Mouse (Mus musculus): ENCODE data around the gene Pgc.

Gene Pgc
- long read RNA-seq, experiment 1, result 0 reads
- long read RNA-seq, experiment 2, result 0 reads

- intact Hi-C loops (cut with DNase I), result no loop called here
Observed at GRCm38 (mm10) chr17:47726566-47726965, at the start of gene Pgc. Pgc (plus strand) TSS chr17:47726842.

DNA sequence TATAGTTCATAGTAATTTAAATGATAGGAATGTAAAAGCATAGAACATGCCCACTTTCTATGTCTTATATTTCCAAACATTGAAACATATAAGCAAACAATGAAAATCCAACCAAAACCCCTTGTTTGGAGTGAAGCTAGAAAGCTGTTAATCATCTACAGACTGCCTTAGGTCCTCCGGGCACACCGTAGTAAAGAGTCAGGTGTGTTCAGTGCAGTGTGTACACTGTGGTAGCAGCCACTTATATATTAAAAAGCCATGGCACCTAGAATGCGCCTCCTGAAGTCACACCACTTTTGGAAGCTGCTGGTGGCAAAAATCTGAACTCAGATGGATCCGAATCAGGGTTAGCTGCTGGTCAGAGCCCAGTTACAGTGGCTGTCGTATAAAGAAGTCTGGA, 48.4 kb upstream of the Pgc start:
- intact Hi-C loops (cut with DNase I), result loop anchor here (10.0 kb wide), 2 partner anchors 203 to 273 kb away; partner anchors contain the start of gene Guca1a

DNA sequence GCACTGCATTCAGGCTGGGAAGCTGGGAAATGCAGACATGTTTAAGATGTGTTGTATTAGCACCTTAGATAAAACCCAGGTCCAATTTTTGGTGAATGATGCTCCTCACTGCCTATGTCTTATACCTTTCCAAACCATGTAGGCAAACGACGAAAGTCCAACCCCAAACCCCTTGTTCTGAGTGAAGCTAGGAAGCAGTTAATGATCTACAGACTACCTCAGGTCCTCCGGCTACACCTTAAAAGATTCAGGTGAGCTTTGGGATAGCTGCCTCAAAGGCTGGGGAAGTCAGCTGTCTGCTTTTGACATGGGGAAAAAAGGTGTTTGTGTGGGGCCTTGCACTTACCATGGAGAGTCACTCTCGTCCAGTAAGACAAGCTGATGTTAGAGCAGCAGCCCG, 47.9 kb upstream of the Pgc start:
- intact Hi-C loops (cut with DNase I), result loop anchor here (10.0 kb wide), 2 partner anchors 204 to 274 kb away; partner anchors contain the start of gene Guca1a

GRCm38 (mm10) chr17:47682836-47683235, 43.8 kb upstream of the Pgc start:
- intact Hi-C loops (cut with DNase I), result loop anchor here (5.0 kb wide), 2 partner anchors 46 to 71 kb away; partner anchors contain the start of genes Bysl, Gm20517 and Med20

DNA sequence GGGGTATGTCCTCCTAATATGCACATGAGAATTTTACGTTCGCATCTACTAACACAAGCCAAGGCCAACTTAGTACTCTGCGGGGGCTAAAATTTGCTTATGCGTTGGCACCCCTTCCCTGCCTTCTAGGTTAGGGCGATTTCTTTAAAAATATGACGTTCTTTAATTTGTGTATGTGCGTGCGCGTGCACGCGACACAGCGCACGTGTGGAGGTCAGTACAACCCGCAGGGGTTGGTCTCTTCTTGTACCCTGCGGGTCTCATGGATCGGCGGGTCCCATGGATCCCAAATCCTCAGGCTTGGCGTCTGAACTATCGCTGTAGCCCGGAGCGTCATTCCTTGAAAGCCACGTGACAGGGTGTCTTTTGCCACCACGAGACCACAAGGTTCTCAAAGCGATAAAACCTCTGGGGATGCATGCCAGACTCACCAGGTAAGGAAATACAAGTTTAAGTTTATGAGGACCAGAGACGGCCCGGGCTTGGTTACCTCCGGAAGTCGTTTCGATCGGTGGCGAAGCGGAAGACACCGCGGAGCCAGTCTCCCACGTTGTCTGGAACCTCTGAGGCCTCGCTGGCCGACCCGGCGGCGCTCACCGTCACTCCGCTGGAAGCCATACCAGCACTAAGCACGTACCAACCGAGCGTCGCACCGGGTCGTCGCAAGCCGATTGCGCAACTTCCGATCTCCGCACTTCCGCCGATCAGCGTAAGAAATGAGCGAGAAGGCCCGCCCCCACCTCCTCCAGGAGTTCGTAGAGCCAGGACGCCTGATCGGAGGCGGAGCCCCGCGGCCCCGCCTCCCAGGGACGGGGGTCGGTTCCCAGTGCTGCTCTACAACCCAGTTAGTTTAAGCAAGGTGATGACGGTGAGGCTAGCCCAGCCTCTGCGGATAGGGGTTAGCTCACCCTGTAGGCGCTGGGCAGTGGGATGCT, 39.0 kb upstream of the Pgc start:
- intact Hi-C loops (cut with DNase I), result loop anchor here (5.0 kb wide), 1 partner anchor 180 kb away; the partner anchor contains the start of gene Ccnd3

GRCm38 (mm10) chr17:47688344-47688607, 38.4 kb upstream of the Pgc start, which contains the start of gene Tomm6:
Tomm6 (minus strand) TSS chr17:47688386.
- intact Hi-C loops (cut with DNase I), result loop anchor here (5.0 kb wide), 1 partner anchor 181 kb away; the partner anchor contains the start of gene Ccnd3

DNA sequence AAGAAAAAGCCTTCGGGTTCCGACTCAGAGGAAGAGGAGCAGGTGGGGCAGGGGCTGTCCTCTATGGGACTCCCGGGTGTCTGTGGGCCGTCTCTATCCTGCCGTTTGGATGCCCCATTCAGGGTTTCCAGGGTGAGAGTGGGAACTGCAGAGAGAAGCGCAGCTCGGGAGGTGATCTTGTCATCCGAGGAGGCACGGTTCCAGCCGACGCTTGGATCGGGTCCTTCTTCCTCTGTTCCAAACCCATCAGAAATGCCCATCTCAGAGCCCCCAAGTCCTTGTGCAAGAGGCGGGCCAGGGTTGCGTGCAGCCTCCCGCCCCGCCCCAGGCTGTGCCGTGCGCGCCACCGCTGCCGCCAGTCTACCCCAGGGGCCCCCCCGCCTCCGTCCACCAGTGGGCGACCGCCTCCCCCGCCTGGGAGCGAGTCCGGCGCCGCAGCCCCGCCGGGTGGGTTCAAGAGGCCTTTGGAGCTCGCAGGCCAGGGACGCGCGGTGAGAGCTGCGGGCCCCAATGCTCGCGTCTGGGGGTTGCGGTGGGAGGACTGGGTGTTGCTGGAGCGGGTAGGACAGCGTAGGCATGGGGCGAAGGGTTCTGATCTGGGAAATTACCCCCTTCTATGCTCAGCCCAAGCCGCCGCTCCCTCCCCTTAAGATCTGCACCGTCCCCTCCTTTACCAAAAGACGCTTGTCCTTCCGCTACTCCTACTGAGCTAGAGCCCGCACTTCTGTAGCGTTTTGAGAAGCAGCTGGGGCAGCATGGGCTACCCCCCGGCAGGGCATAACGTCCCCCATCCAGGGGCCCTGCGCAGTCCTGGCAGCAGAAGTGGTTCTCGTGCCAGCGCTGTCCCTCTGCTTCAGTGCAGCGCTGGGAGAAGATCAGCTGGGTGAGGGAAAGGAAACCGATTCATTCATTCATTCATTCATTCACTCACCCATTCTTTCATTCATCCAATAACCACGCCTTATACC, 37.8 kb upstream of the Pgc start, which contains the start of gene Frs3:
Gene Frs3, plus strand, starts transcription at position 423 of the 968 bp plus-strand sequence.
- intact Hi-C loops (cut with DNase I), result loop anchor here (5.0 kb wide), 1 partner anchor 182 kb away; the partner anchor contains the start of gene Ccnd3

DNA sequence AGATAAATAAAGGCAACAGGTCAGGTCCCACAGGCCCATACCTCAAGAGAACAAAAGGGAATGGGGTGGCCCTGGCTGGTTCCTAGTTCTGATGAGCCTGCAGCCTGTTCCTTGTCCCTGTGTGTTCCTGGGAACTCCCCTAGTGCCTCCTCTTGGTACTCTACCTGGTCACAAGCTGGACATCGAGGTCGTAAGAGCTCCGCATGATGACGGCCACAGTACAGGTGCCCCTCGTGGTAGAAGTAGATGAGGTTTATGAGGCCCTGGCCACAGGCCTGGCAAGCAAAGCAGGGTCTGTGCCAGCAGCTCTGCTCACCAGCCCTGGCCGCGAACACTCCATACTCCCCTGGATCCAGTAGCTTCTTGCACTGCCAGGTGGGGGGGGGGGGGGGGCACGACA, 36.7 kb upstream of the Pgc start:
- intact Hi-C loops (cut with DNase I), result loop anchor here (5.0 kb wide), 1 partner anchor 183 kb away; the partner anchor contains the start of gene Ccnd3

- intact Hi-C loops (cut with DNase I), result no loop called here
Observed at GRCm38 (mm10) chr17:47691650-47692049, 35.0 kb upstream of the Pgc start.

- intact Hi-C loops (cut with DNase I), result no loop called here
Observed at GRCm38 (mm10) chr17:47693671-47694441, 32.8 kb upstream of the Pgc start.

- intact Hi-C loops (cut with DNase I), result no loop called here
Observed at GRCm38 (mm10) chr17:47694442-47694502, 32.4 kb upstream of the Pgc start, which contains the start of gene Gm21981. Gm21981 (minus strand) TSS chr17:47694455.

DNA sequence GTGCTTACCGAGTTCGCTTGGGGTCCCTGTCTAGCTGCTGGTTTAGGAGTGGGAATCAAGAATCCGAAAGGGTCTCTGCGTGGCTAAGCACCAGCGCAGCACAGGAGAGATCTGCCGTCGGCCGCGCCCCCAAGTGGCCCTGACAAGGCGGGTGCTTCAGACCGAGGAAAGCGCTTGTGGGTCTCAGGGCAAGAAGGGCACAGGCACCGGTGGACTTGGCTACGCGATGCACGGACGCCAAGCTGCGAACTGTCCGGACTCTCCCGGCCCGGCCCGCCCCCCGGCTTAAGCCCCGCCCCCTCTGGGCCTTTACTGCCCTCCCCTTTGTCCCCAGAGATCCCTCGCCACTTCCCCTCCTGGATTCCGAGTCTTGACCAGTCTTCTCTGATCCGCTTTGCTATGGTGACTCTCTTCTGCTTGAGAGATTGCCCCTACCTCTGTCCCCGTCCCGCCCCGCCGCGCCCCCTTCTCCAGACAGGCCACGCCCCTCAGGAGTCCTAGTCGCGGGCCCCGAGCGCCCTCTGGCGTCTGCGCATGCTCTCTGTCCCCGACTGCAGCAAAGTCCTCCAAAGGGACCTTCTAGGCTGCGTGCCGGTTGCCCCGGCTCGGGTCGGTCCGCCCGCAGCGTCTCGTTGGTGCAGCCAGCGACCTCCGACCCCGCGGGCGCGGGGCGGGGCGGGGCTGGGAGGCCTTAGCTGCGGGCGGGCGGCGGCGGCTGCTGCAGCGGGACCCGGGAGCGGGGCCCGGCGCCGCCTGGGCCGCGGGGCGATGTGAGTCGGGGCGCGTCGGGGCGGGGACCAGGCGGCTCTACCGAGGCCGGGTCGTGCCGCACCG, 31.9 kb upstream of the Pgc start, which contains the start of gene Prickle4:
Gene Prickle4, minus strand, starts transcription at position 234 of the 834 bp plus-strand sequence.
- intact Hi-C loops (cut with DNase I), result no loop called here

DNA sequence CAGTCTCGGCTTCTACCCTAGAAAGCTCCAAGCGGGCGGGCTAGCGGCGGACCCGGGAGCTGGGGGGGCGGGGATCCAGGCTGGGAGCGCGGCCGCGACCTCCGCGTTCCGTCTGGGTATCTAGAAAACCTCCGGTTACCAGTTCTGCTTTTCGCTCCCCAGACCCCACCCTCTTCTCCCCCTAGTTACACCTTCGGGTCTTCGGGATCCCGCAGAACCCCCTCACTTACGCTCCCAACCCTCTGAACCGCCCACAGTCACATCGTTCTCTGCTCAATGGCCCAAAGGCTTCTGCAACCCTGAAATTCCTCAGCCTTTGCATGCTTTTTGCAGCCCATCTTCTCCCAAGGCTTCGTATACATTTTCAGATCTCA, 31.3 kb upstream of the Pgc start:
- intact Hi-C loops (cut with DNase I), result no loop called here

- intact Hi-C loops (cut with DNase I), result no loop called here
Observed at GRCm38 (mm10) chr17:47698156-47698555, 28.5 kb upstream of the Pgc start.

DNA sequence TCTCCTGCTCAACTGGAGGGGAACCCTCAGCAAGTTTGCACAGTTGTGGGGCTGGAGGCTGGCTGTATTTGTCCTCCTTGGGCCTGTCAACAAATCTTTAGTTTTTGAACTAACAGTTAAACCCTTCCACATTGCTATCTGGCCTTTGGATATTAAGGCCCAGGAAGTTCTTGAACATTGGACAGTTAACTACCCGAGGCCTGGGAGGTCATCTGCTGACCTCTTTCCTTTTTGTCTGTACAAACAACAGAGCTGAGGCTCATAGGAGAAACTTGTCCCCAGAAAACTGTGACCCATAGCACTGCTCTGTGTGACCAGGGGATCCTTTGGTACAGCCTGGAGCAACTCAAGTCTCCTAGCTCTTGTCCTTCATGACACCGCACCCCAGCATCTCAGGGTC, 27.6 kb upstream of the Pgc start:
- intact Hi-C loops (cut with DNase I), result no loop called here

- intact Hi-C loops (cut with DNase I), result no loop called here
Observed at GRCm38 (mm10) chr17:47701793-47702192, 24.8 kb upstream of the Pgc start.

DNA sequence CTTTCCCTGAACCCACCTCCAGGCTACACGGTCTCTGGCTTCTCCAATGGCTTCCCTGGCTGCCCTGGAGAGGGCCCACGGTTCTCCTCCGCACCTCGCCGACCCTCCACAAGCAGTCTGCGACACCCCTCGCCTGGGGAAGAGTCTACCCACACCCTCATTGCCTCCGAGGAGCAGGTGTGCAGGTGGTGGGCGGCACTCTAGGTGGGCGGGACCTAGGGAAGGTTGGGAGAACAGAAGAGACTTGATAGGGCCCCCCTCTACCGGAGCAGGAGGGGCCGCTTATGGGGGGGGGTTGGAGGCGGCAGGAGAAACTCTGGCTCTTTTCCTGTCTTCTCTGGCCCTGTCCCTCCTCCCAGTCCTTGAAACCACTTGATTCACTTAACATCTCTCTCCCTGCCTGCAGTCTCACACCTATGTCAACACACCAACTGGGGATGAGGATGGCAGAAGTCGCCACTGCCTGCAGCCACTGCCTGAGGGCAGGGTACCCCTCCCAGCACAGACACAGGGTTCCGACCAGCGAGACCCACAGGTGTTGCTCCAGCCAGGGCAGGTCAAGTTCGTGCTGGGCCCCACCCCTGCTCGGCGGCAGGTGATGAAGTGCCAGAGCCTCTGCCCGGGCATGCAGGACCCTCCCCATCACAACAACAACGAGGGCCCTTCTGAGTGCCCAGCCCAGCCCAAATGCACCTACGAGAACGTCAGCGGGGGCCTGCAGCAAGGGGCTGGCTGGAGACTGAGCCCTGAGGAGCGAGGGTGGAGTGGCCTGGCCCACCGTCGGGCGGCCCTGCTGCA, 23.9 kb upstream of the Pgc start:
- intact Hi-C loops (cut with DNase I), result no loop called here

DNA sequence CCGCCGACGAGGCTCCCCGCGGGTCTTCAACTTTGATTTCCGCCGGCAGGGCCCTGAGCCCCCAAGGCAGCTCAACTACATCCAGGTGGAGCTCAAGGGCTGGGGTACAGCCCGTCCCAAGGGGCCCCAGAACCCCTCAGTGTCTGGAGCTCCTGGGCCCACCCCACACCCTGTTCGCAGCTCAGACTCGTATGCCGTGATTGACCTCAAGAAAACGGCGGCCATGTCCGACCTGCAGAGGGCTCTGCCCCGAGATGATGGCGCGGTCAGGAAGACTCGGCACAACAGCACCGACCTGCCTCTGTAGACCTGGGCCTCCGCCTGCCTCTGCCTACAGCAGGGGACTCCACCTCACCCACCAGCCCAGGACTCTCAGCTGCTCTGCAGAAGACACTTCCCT, 23.1 kb upstream of the Pgc start:
- intact Hi-C loops (cut with DNase I), result no loop called here

- intact Hi-C loops (cut with DNase I), result no loop called here
Observed at GRCm38 (mm10) chr17:47704692-47705091, 21.9 kb upstream of the Pgc start.
